Mouse (Mus musculus) liver, embryonic 12.5 days (tissue): ENCODE data around the gene Hoxd10. TPM values are rescaled to one million over a fixed set of nuclear protein-coding genes. Genes with fewer than 3 reads are reported as not detected.

ENCODE experiments used
- ATAC-seq: fragments of 200-750 bp; cut with Nextera tagmentation; 2 replicates; pipeline ENCODE4 v1.8.0; 2017; ENCODE audit warnings: moderate number of reproducible peaks, mild to moderate bottlenecking, moderate library complexity
- H3K27ac ChIP-seq: fragments of 300-500 bp; sonication (generic); 2 replicates; pipeline ENCODE4 v1.5.1; 2016; ENCODE audit warnings: mild to moderate bottlenecking
- H3K27me3 ChIP-seq: fragments of 300-500 bp; sonication (generic); replicated peaks from 2 replicates; pipeline ENCODE4 v1.6.1; 2016; ENCODE audit warnings: mild to moderate bottlenecking, moderate library complexity
- H3K36me3 ChIP-seq: fragments of 300-500 bp; sonication (generic); 2 replicates; pipeline ENCODE4 v1.6.1; 2016; ENCODE audit warnings: mild to moderate bottlenecking, moderate library complexity
- H3K4me1 ChIP-seq: fragments of 300-500 bp; sonication (generic); 2 replicates; pipeline ENCODE4 v1.6.1; 2016
- H3K4me2 ChIP-seq: fragments of 300-500 bp; sonication (generic); 2 replicates; pipeline ENCODE4 v1.6.1; 2016; ENCODE audit warnings: mild to moderate bottlenecking, moderate library complexity
- H3K4me3 ChIP-seq: fragments of 300-500 bp; sonication (generic); 2 replicates; pipeline ENCODE4 v1.5.1; 2016; ENCODE audit warnings: mild to moderate bottlenecking, moderate library complexity
- H3K9ac ChIP-seq: fragments of 300-500 bp; sonication (generic); 2 replicates; pipeline ENCODE4 v1.6.1; 2016; ENCODE audit warnings: mild to moderate bottlenecking, moderate library complexity
- H3K9me3 ChIP-seq: fragments of 300-500 bp; sonication (generic); replicated peaks from 2 replicates; pipeline ENCODE4 v1.6.1; 2016; ENCODE audit warnings: mild to moderate bottlenecking, moderate library complexity
- WGBS: fragments of 180-500 bp; shearing (Covaris S2); methylation state at CpG from one replicate; pipeline ENCODE4 v1.1.7; 2016; ENCODE audit not compliant: insufficient replicate concordance; 5-methylcytosine and 5-hydroxymethylcytosine counted together
- polyA plus RNA-seq: library from polyadenylated mRNA; unstranded; fragments of >200 nt; fragmentation: Nextera tagmentation; extraction: Ambion mirVana; gene quantifications from 2 replicates; pipeline ENCODE4 v1.2.1, GENCODE M21; 2016

Hoxd10 gene
- polyA plus RNA-seq, 1 experiment from 2014 or later, result not detected

GRCm38 (mm10) chr2:74668370-74669229 is 23.1 kb upstream of the Hoxd10 start:
- WGBS, result 2% methylated on average over 60 of the region's 74 CpGs
- peak overlapping the region; percentile 45 for H3K4me3 ChIP-seq
- H3K4me2 ChIP-seq, result peak overlapping the region; percentile 63
- H3K27ac ChIP-seq, result no peak overlapping the region
- no peak overlapping the region for H3K9ac ChIP-seq
- no peaks in the 10 kb centered on the region for H3K9me3 ChIP-seq
- H3K36me3 ChIP-seq, result no peaks in the 10 kb centered on the region
- peaks cover 15% of the 10 kb centered on the region; the same call in 1 of the 2 replicates for H3K4me1 ChIP-seq
- no peak for ATAC-seq
- peaks cover 98% of the 10 kb centered on the region for H3K27me3 ChIP-seq

GRCm38 (mm10) chr2:74669230-74669578 is 22.5 kb upstream of the Hoxd10 start:
- no peak for ATAC-seq
- peaks cover 98% of the 10 kb centered on the region for H3K27me3 ChIP-seq
- 0% methylated on average over 3 of the region's 3 CpGs for WGBS
- no peak overlapping the region for H3K27ac ChIP-seq
- no peaks in the 10 kb centered on the region for H3K9me3 ChIP-seq
- H3K36me3 ChIP-seq, result no peaks in the 10 kb centered on the region
- no peak overlapping the region for H3K9ac ChIP-seq
- H3K4me1 ChIP-seq, result peaks cover 15% of the 10 kb centered on the region; the same call in 1 of the 2 replicates
- no peak overlapping the region for H3K4me2 ChIP-seq
- no peak overlapping the region for H3K4me3 ChIP-seq

GRCm38 (mm10) chr2:74669650-74670235 is 22.0 kb upstream of the Hoxd10 start:
- H3K4me2 ChIP-seq, result no peak overlapping the region
- no peaks in the 10 kb centered on the region for H3K36me3 ChIP-seq
- no peak overlapping the region for H3K27ac ChIP-seq
- no peak overlapping the region for H3K4me3 ChIP-seq
- no peak for ATAC-seq
- no peak overlapping the region for H3K9ac ChIP-seq
- peaks cover 98% of the 10 kb centered on the region for H3K27me3 ChIP-seq
- no peaks in the 10 kb centered on the region for H3K9me3 ChIP-seq
- H3K4me1 ChIP-seq, result peaks cover 15% of the 10 kb centered on the region; the same call in 1 of the 2 replicates
- WGBS, result 1% methylated on average over 14 of the region's 14 CpGs

DNA sequence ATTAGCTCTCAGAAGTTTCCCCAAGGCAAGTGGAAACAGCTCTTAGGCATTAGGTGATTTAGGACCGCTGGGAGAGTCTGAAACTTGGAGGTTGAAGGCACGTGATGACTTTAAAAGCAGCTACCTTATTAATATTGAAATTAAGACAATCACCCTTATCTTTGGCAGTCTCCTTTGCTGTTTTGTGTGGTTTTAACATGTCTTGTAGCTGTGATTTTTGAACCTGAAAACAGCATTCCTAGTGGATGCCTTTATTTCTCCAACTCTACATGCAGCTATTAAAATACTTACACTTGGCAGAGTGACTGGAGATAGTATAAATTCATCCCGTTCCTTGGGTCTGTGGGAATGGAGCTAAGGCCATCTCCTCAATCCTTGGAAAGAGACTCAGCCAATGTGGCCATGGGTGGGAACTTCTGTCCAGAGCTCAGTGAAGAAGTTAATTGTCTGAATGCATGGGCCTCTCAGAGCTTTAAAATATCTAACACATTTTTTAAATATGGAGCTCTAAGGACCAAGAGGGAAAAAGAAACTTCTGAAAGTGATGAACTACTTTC is 21.0 kb upstream of the Hoxd10 start:
- Histone ChIP-seq H3K4me3 (no peak overlapping the region), H3K9me3 (no peaks in the 10 kb centered on the region), H3K4me2 (no peak overlapping the region), H3K36me3 (no peaks in the 10 kb centered on the region), H3K27me3 (peaks cover 99% of the 10 kb centered on the region), H3K9ac (no peak overlapping the region), H3K4me1 (peaks cover 15% of the 10 kb centered on the region; the same call in 1 of the 2 replicates), H3K27ac (no peak overlapping the region)
- ATAC-seq, result no peak
- WGBS, result 3% methylated on average over 3 of the region's 3 CpGs

DNA sequence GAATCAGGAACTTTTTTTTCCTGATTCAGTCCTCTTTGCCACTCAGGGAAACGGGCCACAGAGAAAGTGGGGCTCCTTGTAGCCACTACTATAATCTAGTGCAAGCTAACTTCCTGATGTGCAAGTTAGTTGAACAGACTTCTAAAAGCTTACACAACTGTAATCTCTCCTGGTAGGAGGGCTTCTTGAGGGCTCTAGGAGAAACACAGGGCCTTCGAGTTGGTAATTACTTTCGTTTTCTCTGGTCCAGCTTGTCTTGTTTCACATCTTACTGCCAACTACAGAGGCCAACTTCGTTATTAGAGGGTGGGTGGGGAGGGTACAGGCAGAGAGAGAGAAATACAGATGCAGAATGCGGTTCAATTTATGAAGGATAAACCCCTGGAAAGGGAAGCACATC is 19.9 kb upstream of the Hoxd10 start:
- Histone ChIP-seq H3K4me1 (peaks cover 15% of the 10 kb centered on the region; the same call in 1 of the 2 replicates), H3K27me3 (peaks cover 99% of the 10 kb centered on the region), H3K9me3 (no peaks in the 10 kb centered on the region), H3K36me3 (no peaks in the 10 kb centered on the region), H3K9ac (no peak overlapping the region), H3K4me3 (no peak overlapping the region), H3K27ac (no peak overlapping the region), H3K4me2 (peak overlapping the region; percentile 47; the same call in 1 of the 2 replicates)
- ATAC-seq, result no peak
- WGBS, result 9% methylated on average over 5 of the region's 5 CpGs

DNA sequence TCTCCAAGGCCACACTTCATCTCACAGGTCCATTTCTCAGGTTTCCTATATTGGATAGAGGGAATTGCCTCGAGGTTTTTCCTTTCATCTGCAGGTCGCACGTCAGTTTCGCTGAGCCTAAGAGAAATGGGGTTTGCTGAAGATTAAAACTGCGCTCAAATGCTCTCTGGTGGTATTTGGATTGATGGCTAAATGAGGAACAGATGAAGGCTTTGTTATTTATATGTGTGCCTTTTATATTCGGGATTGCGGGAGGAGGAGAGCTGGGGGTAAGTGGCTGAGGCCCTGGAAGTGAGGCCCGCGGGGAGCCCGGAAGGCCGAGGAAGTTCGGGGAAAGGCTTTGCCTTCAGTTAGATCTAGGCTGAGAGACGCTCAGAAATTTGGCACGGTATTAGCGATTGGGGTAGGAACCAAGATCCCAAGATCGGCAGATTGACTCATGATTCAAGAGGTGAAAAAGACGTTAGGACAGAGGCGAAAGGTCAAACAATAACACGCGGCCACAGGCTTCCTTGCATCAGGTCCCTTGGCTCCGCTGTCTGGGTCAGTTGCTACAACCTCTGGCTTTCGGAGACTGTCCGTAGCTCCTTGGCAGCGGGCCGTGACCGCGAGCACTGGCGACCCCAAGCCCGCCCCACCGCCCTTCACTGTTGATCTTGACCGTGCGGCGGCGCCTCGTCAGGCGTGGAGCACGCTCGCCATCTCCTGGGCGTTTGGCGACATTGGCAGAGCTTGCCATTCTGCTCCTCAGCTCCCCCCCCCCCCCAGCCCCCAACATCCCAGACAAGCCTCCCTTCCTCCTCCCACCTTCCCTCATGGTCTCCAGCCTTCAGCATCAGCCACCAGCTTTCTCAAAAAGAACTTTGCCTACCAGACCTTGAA is 19.0 kb upstream of the Hoxd10 start:
- Histone ChIP-seq H3K4me2 (peak overlapping the region; percentile 47), H3K27me3 (peaks cover 99% of the 10 kb centered on the region), H3K4me3 (peak overlapping the region; percentile 30), H3K36me3 (no peaks in the 10 kb centered on the region), H3K9me3 (no peaks in the 10 kb centered on the region), H3K9ac (no peak overlapping the region), H3K27ac (no peak overlapping the region), H3K4me1 (peaks cover 13% of the 10 kb centered on the region; the same call in 1 of the 2 replicates)
- WGBS, result 2% methylated on average over 40 of the region's 40 CpGs
- ATAC-seq, result no peak

DNA sequence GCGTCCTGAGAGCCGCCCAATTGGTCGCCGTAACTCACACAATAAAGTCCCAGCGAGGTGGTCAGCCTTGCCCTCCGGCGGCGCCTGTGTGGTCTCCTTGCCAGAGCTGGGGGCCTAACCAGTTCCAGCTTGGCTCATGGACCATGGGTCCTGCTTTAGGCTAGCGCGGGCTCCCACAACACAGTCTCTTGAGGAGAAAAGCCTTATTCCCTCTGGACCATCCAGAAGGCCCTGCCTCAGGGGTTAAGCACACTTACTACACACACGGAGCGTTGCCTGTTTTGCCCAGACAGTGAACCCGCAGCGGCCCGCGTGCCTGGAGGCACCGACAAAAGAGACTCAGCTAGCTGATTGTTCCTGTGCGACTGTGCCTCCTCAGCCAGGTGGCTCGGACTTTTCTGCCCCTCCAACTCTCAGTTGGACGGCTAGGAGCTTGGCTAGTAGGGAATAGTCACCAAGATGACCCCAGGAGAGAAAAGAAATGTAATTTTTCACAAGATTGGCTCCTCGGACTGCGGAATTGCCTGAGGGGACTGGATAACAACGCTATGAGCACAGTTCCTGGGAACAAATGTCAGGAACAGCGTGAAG is 17.8 kb upstream of the Hoxd10 start:
- Histone ChIP-seq H3K4me2 (no peak overlapping the region), H3K4me1 (0 out of 2 replicates have a peak, but pooled peaks cover 4% of the 10 kb centered on the region), H3K9ac (no peak overlapping the region), H3K36me3 (no peaks in the 10 kb centered on the region), H3K9me3 (no peaks in the 10 kb centered on the region), H3K27me3 (peaks cover 99% of the 10 kb centered on the region), H3K4me3 (no peak overlapping the region), H3K27ac (no peak overlapping the region)
- WGBS, result 2% methylated on average over 24 of the region's 24 CpGs
- ATAC-seq, result no peak

GRCm38 (mm10) chr2:74674881-74675665 is 16.7 kb upstream of the Hoxd10 start, which contains the start of gene Hoxd12:
TSS of gene Hoxd12 (plus strand) at chr2:74675013.
- ATAC-seq, result no peak
- no peak within 1 kb of the TSS for H3K9ac ChIP-seq
- H3K4me2 ChIP-seq, result no peak within 1 kb of the TSS
- WGBS, result 4% methylated on average over 47 of the region's 47 CpGs
- H3K27me3 ChIP-seq, result peaks cover 99% of the 10 kb centered on the region
- H3K36me3 ChIP-seq, result no peaks in the 10 kb centered on the region
- no peak within 1 kb of the TSS for H3K4me3 ChIP-seq
- no peak within 1 kb of the TSS for H3K27ac ChIP-seq
- no peaks in the 10 kb centered on the region for H3K9me3 ChIP-seq
- 0 out of 2 replicates have a peak, but pooled peaks cover 4% of the 10 kb centered on the region for H3K4me1 ChIP-seq

DNA sequence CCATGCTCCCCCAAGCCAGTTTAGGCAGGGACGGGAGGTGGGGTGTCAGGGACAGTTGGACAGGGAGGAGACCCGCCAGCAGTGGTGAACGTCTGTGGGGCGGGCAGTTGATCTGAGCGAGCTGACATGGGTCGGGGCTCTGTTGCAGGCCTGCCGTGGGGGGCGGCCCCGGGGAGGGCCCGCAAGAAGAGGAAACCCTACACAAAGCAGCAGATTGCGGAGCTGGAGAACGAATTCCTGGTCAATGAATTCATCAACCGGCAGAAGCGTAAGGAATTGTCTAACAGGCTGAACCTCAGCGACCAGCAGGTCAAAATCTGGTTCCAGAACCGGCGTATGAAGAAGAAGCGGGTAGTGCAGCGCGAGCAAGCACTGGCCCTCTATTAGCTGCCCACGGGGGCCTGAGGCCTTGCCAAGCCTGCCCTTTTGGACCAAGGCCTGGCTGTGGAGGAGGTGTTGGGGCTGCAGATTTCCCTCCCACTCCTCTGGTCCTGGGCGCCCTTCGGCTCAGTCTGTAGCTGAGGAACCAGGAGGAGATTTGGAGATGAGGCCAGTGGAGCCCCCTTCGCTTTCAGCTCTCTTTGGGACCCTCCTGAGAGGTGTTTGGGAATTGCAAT is 15.9 kb upstream of the Hoxd10 start:
- H3K9ac ChIP-seq, result no peak overlapping the region
- H3K4me3 ChIP-seq, result no peak overlapping the region
- H3K36me3 ChIP-seq, result no peaks in the 10 kb centered on the region
- WGBS, result 6% methylated on average over 24 of the region's 24 CpGs
- H3K27ac ChIP-seq, result no peak overlapping the region
- H3K4me2 ChIP-seq, result no peak overlapping the region
- H3K9me3 ChIP-seq, result no peaks in the 10 kb centered on the region
- no peak for ATAC-seq
- 0 out of 2 replicates have a peak, but pooled peaks cover 4% of the 10 kb centered on the region for H3K4me1 ChIP-seq
- H3K27me3 ChIP-seq, result peaks cover 100% of the 10 kb centered on the region

DNA sequence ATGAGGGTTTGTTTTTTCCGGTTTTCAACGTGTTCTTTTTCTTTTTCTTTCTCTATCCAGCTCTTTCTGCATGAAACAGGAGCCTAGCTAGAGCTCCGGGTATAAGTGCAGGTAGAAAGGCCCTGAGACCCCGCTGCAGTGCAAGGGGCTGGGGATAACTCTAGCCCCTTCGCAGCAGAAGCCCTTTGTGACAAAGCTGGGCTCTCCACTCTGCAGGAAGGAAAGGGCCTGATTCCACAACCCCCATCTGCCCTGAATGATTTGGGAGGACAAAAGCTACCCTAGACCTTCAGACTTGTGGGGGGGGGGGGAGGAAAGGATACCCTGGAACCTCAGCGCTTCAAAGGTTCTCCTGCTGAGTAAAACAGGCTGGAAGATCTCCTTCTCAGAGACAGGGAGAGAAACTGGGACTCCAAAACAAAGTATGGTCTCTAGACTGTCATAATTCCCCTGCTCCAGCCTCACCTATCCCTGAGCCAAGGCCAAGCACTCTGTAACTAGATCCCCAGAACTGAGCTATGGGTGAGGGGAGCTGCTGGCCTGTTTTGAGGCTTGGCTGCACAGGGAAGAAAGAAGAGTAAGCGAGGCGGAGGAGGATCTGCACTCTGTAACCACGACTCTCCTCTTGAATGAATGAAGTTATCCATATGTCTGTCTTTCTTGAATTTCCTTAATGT is 15.2 kb upstream of the Hoxd10 start:
- Histone ChIP-seq H3K27me3 (peaks cover 100% of the 10 kb centered on the region), H3K4me2 (no peak overlapping the region), H3K27ac (no peak overlapping the region), H3K4me1 (0 out of 2 replicates have a peak, but pooled peaks cover 4% of the 10 kb centered on the region), H3K9ac (no peak overlapping the region), H3K9me3 (no peaks in the 10 kb centered on the region), H3K36me3 (no peaks in the 10 kb centered on the region), H3K4me3 (no peak overlapping the region)
- under 1% methylated on average over 9 of the region's 9 CpGs for WGBS
- no peak for ATAC-seq
